Mouse (Mus musculus) ES-Bruce4 (cell line): Measurements from ENCODE around the gene Best1. TPM values are rescaled to one million over a fixed set of nuclear protein-coding genes. Genes with fewer than 3 reads are reported as not detected.

Source experiments
- H3K27ac ChIP-seq: 2 replicates; pipeline ENCODE4 v1.5.1; 2012; ENCODE audit warnings: low read length, inconsistent platforms; ENCODE audit not compliant: insufficient read depth
- H3K27me3 ChIP-seq: 2 replicates; pipeline ENCODE4 v1.6.1; 2012; ENCODE audit warnings: mild to moderate bottlenecking, low read length, inconsistent platforms; ENCODE audit not compliant: control insufficient read depth, poor library complexity, insufficient read depth, severe bottlenecking
- H3K36me3 ChIP-seq: 2 replicates; pipeline ENCODE4 v1.6.1; 2012; ENCODE audit warnings: inconsistent platforms, mild to moderate bottlenecking, low read length, moderate library complexity; ENCODE audit not compliant: control insufficient read depth, poor library complexity, insufficient read depth, severe bottlenecking
- H3K4me1 ChIP-seq: one replicate; pipeline ENCODE4 v1.8.1; 2011; ENCODE audit warnings: low read length; ENCODE audit not compliant: control insufficient read depth, insufficient read depth
- H3K4me3 ChIP-seq: 2 replicates; pipeline ENCODE4 v1.5.1; 2011; ENCODE audit warnings: low read depth, mild to moderate bottlenecking, low read length
- H3K9ac ChIP-seq: 2 replicates; pipeline ENCODE4 v1.6.1; 2012; ENCODE audit warnings: low read depth, mild to moderate bottlenecking, inconsistent platforms; ENCODE audit not compliant: poor library complexity, severe bottlenecking
- H3K9me3 ChIP-seq: replicated peaks from 2 replicates; pipeline ENCODE4 v1.6.1; 2012; ENCODE audit warnings: mild to moderate bottlenecking, low read length, inconsistent platforms; ENCODE audit not compliant: control insufficient read depth, poor library complexity, insufficient read depth, severe bottlenecking
- CTCF ChIP-seq: IDR thresholded peaks from one replicate; pipeline ENCODE4 v1.8.1; 2011; ENCODE audit warnings: low read depth, low read length
- EP300 ChIP-seq: IDR thresholded peaks from 2 replicates; pipeline ENCODE4 v1.6.1; 2011; ENCODE audit warnings: low read depth, low read length; ENCODE audit not compliant: insufficient read depth
- POLR2A ChIP-seq: IDR thresholded peaks from one replicate; pipeline ENCODE4 v1.8.1; 2011; ENCODE audit warnings: low read length; ENCODE audit not compliant: insufficient read depth
- polyA plus RNA-seq: library from polyadenylated mRNA; stranded (reverse); fragments of >200 nt; gene quantifications from 2 replicates; pipeline ENCODE4 v1.2.4, GENCODE M21; 2011; ENCODE audit warnings: low read depth; ENCODE audit not compliant: missing spikeins, insufficient read depth, insufficient read length

The Best1 gene
- polyA plus RNA-seq, 1 experiment: 1.4 TPM

DNA sequence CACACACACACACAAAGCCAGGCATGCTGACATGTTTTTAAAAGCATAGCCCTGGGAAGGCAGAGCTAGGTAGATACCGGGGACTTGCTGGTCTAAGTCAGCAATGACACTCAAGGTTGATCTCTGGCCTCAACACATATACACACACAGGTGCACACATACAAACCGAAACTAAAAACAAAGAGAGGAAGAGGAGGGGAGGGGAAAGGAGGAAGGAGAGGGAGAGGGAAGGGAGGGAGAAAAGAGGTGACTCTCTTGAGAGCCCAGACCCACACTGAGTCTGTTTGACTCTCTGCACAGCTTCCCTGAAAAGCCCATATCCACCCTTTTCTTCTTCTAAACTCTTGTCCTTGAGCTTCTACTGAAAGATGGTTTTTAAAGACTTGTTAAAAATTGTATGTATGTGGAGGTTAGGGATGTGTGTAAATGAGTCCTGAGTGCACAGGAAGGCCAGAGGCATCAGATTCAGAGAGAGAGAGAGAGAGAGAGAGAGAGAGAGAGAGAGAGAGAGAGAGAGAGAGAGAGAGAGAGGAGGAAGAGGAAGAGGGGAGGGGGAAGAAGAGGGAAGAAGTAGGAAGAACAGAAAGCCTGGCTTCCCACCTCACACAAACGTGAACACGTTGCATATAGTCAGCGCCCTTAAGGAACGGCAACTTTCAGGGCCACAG lies 63.1 kb downstream of the Best1 start:
- Histone ChIP-seq H3K9ac (no peak overlapping the region), H3K36me3 (no peaks in the 10 kb centered on the region), H3K4me3 (no peak overlapping the region), H3K27ac (no peak overlapping the region), H3K4me1 (peaks cover 4% of the 10 kb centered on the region), H3K27me3 (no peaks in the 10 kb centered on the region), H3K9me3 (no peaks in the 10 kb centered on the region)
- no peak for TF ChIP-seq CTCF
- TF ChIP-seq EP300: no peak
- TF ChIP-seq POLR2A: no peak

DNA sequence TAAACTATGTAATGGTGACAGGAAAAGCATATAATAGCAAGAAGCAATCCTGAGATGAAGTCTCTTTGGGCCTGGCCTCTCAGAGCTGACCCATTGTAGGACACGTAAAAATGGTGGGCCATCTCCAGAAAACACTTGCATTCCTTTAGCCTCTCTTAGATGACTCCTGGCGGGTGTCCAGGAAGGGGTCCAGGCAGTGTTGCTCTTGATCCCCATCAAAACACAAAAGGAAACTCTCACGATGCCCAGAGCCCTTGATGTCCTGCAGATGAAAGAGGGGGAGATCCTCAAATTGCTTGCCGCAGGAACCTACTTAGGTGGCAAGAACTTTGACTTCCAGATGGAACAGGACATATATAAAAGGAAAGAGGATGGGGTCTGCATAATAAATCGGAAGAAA lies 64.0 kb downstream of the Best1 start:
- Histone ChIP-seq H3K4me3 (no peak overlapping the region), H3K9ac (no peak overlapping the region), H3K9me3 (no peaks in the 10 kb centered on the region), H3K4me1 (peaks cover 4% of the 10 kb centered on the region), H3K36me3 (no peaks in the 10 kb centered on the region), H3K27me3 (no peaks in the 10 kb centered on the region), H3K27ac (no peak overlapping the region)
- no peak for TF ChIP-seq EP300
- TF ChIP-seq CTCF: no peak
- no peak for TF ChIP-seq POLR2A

DNA sequence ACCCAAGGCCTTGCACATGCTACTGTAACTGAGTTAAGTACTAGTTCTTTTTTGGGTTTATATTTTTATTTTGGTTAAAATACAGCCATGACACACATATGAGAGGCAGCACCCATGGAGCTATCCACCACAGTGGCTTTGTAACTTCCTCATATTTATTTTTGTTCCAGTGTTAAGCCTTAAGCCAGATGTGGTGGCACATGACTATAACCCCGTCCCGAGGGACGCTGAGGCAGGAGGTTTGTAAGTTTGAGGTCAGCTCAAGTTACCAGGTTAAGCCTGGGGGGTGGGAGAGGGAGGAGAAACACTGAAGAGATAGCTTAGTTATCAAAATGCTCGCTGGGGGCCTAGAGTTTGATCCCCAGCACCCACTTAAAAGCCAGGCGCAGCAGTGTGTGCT lies 64.9 kb downstream of the Best1 start:
- no peak overlapping the region for H3K4me3 ChIP-seq
- no peak overlapping the region for H3K9ac ChIP-seq
- TF ChIP-seq EP300 (no peak), POLR2A (no peak), CTCF (no peak)
- 0 out of 2 replicates have a peak, but pooled peaks cover 2% of the 10 kb centered on the region for H3K27me3 ChIP-seq
- H3K36me3 ChIP-seq: no peaks in the 10 kb centered on the region
- no peaks in the 10 kb centered on the region for H3K9me3 ChIP-seq
- H3K27ac ChIP-seq: no peak overlapping the region
- H3K4me1 ChIP-seq: peaks cover 2% of the 10 kb centered on the region

Other genes with a start within 250 kb of the Best1 start
- gene Scgb2a2, start 154.1 kb downstream of the Best1 start, polyA plus RNA-seq: not detected in 2 replicates
- gene Incenp, start 102.1 kb downstream of the Best1 start, polyA plus RNA-seq: 157 and 167 TPM in 2 replicates
- 606 and 634 TPM in 2 replicates for gene Fth1, start 21.0 kb downstream of the Best1 start, polyA plus RNA-seq
- gene Rab3il1, start within 50 bp of the Best1 start, polyA plus RNA-seq: 3.2 and 4.1 TPM in 2 replicates
- gene Fads3, start 39.9 kb upstream of the Best1 start, polyA plus RNA-seq: 0.81 and 3.1 TPM in 2 replicates
- gene Fads2, start 100.1 kb upstream of the Best1 start, polyA plus RNA-seq: 84.5 and 104 TPM in 2 replicates
- gene Fads1, start 181.3 kb upstream of the Best1 start, polyA plus RNA-seq: 52.9 and 56.8 TPM in 2 replicates
- 290 and 300 TPM in 2 replicates for gene Tmem258, start 202.4 kb upstream of the Best1 start, polyA plus RNA-seq
- gene Fen1, start 202.5 kb upstream of the Best1 start, polyA plus RNA-seq: 36.1 and 40.5 TPM in 2 replicates
- 15.0 and 15.9 TPM in 2 replicates for gene Myrf, start 239.1 kb upstream of the Best1 start, polyA plus RNA-seq